Mouse (Mus musculus): Measurements from ENCODE around the gene Unc13b.
"Not testable (repeated sequence)": the region's sequence is repeated elsewhere in the genome, so short reads cannot be mapped to it uniquely, and the experiment has no call there.

The Unc13b gene

GRCm38 (mm10) chr4:43091183-43091582, 32.4 kb downstream of the Unc13b start:
- no peak for DNase-seq (ENCODE audit: low spot score)

- DNase-seq (ENCODE audit: low spot score): no peak
Observed at GRCm38 (mm10) chr4:43113491-43113890, 54.7 kb downstream of the Unc13b start.

DNA sequence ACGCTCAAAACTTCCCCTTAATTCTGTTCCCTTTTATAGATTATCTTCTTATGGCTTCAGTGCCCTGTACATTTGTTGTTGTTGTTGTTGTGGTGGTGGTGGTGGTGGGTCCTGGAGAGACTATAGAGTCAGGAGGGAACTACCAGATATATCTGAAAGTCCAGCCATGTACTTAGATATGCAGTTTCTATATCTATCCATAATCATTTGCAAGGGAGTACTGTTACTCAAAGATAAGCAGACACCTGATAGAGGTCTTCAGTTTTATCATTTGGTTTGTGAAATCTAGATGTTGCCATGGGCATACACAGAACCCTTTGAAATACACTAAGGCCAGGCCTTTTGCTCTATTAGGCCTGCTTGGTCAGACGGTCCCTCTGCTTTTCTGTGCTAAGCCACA, 55.8 kb downstream of the Unc13b start:
- DNase-seq (ENCODE audit: low spot score): no peak

DNA sequence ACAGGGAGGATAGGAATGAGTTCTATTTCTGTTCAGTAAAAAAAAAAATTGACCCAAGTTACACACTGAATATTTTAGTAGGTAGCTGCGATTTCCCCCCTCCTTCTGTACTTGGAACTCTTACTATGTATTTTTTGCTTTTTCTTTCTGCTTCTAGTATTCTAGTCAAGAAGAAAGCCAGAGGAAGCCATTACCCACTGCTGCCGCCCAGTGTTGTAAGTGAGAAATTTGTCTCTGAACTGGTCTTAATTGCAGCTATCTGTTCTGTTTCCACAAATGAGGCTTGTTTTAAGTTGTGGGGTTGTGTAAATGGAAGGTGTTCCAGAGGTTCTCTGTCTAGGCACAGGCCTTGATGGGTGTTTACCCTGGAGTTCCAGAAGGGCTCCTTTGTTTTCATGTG, 56.2 kb downstream of the Unc13b start:
- peak; percentile 11 for DNase-seq (ENCODE audit: low spot score)

DNA sequence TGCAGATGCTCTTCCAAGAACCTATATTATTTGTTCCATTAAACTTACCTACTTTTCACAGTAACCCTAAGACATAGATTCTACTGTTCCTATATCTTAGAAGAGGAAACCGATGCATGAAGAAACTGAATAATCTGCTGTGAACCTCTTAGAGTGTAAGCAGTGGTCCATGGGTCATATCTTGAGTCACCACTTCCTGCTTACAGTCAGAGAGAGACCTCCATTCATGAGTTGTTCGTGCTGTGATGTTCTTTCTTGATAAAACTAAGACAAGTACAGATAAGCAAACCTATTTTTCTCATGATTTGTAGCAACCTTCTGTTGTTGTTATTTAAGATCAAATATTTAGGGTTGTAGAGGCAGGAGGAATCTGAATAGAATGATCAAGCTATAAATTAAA, 57.5 kb downstream of the Unc13b start:
- DNase-seq (ENCODE audit: low spot score): no peak

- no peak for DNase-seq (ENCODE audit: low spot score)
Observed at GRCm38 (mm10) chr4:43129750-43130149, 71.0 kb downstream of the Unc13b start.

GRCm38 (mm10) chr4:43142610-43143009, 83.9 kb downstream of the Unc13b start:
- no peak for DNase-seq (ENCODE audit: low spot score)

GRCm38 (mm10) chr4:43152413-43152812, 93.7 kb downstream of the Unc13b start:
- DNase-seq (ENCODE audit: low spot score): not testable (repeated sequence)

DNA sequence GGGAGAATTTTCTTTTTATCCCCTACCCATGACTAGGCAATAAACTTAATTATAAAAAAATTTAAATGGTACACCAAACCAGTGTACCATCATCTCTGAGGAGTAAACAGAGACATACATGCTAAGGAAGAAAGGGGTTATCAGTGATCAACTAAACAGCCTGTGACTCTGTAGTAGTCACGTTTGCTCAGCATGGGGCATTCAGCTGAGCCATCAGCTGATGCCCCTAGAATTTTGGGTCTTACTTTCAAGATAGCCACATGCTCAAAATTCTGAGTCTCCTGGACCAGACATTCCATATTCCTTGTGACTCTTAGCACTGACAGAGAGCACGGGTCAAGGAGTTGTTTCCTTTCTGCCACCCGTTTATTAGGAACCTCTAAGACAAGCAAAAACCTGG, 101.3 kb downstream of the Unc13b start:
- DNase-seq (ENCODE audit: low spot score): no peak

DNA sequence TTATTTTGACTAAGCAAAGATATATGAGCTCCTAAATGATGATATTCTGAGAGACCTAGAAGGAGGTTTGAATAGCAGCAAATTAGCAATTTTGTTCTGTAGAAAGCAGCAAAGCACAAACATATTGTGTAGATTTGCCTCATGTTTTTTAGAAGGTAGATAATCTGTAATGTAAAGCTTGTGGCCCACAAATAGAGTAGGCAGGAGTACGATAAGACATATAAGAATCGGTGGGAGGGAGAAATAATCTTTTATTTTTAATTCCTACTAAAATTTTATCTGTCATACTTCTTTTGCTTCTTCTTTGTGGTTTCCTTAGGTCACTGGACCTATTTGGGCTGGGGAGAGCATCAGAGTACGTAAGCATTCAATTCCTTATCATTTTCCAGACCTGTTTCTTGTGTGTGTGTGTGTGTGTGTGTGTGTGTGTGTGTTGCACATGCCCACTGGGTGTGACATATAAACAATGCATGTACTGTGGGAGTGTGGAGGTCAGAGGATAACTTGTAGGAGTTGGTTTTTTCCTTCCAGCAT, 102.4 kb downstream of the Unc13b start:
- DNase-seq (ENCODE audit: low spot score): no peak

GRCm38 (mm10) chr4:43163205-43163604, 104.5 kb downstream of the Unc13b start:
- no peak for DNase-seq (ENCODE audit: low spot score)

- DNase-seq (ENCODE audit: low spot score): no peak
Observed at GRCm38 (mm10) chr4:43165403-43166005, 106.8 kb downstream of the Unc13b start.

DNA sequence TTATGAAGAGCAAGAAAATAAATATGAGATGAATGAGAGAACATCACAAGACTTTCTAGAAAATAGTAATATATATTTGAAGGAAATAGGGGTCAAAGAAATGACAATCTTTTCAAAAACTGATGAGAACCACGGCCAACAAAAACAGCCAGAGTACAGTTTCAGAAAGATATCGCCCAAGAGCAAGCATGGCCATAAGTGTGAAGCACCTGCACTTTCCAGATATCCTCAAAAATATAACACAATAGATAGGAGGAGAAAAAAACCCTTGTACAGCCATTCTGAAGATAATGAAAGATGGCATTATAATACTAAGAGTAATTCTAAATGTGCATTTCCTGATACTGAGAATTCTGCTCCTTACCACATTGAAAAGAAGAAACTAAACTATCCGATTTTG, 111.3 kb downstream of the Unc13b start:
- DNase-seq (ENCODE audit: low spot score): no peak

GRCm38 (mm10) chr4:43177126-43177525, 118.4 kb downstream of the Unc13b start:
- no peak for DNase-seq (ENCODE audit: low spot score)

DNA sequence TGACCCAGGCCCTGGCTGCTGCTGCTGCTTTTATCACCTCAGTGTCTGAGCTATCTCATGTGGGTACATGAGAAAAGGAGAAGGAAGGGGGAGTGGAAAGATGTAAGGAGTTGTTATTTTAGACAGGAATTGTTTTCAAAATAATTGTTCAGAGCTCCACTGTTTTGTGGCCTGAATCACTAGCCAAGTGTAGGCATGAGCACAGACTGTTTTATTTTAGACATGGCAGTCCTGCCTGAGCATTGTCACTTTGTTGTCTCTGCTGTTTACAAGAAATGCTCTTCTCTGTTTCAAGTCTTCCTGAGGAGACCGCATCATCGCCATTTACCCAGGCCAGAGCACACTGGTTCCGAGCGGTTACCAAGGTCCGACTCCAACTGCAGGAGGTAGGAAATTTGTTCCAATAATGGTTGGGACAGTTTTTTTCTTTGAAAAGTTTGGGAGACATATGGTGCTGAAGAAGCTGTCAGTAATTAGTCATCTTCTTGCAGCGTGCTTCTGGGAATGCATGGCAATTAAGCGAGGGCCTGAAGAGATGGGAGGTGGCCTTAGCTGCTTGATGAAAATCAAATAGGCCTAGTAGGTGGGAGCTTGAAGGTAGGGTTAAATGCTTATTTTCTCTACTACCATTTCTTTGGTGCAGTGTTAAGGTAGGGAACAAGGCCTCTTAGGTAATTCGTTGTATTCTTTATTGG, 123.9 kb downstream of the Unc13b start:
- DNase-seq (ENCODE audit: low spot score): no peak

DNA sequence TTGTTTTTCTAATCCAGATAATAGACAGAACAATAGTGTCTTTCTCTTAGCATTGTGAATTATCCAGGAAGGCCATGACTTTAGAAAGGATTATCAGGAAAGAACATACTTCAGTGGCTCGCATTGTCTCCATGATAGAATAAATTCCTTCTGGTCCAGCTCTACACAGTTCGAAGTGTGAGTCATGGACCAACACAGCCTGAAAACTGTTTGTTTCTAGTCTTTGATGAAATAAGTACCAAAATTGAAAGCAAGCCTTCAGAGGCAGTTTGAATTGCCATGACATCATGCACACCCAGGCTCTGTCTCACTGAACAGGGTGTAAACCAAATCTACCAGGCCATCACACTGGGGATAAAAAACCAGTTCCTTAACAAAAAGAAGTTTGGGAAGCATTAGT, 128.7 kb downstream of the Unc13b start:
- DNase-seq (ENCODE audit: low spot score): no peak

DNA sequence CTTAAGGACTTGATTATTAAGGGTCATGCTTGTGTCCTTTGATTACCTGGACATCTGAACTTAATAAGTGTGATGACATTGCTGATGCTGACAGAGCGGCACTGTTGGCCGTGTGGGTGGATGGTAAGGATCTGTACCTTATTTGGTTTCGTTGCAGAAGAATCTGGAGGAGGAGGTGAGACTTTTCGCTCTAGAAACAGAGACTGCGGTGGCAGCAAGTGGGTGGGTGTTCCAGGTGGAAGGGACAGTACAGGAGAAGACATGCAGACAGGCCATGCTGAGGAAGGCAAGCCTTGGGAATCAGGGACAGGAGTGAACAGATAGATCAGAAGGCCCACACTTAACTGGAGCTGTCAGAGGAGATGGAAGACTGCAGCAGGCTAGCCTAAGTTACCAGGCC, 130.6 kb downstream of the Unc13b start:
- no peak for DNase-seq (ENCODE audit: low spot score)

DNA sequence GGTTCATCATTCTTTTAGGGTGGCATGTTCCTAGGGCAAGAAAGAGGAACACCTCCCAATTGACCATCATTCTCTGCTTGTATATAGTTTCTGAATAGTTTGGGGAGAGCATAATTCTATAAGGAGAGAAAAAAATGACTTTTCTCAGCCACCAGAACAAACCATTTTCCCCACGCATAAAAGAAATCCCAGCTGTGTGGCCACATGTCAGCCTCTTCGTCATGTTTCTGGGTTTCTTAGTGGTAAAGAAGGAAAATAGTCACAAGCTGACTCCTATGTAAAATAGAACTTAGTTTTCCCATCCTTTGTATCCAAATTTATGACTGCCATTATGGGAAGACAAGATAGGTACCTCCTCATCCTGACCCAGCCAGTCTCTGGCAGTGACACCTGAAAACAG, 146.2 kb downstream of the Unc13b start:
- no peak for DNase-seq (ENCODE audit: low spot score)

GRCm38 (mm10) chr4:43205571-43205970, 146.8 kb downstream of the Unc13b start:
- no peak for DNase-seq (ENCODE audit: low spot score)

GRCm38 (mm10) chr4:43206989-43207388, 148.2 kb downstream of the Unc13b start:
- no peak for DNase-seq (ENCODE audit: low spot score)

GRCm38 (mm10) chr4:43209081-43209579, 150.4 kb downstream of the Unc13b start:
- DNase-seq (ENCODE audit: low spot score): no peak

GRCm38 (mm10) chr4:43209673-43210072, 150.9 kb downstream of the Unc13b start:
- no peak for DNase-seq (ENCODE audit: low spot score)

DNA sequence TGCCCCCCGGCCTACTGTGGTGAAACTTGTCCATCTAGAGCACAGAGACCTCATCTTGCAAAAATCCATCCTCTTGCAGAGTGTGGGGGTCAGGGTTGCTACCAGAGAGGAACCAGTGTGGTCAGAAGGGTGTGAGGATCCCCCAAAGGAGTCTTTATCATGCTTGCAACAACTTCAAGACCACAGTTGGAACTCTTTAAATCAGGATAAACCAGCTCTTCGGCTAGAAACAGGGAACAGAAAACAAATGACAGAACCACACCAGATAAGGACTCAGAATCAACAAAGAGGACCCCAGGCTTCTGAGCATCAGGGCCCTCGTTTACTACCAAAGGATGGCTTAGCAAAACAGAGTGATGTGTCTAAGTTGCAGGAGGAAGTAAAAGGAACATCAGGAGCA, 157.7 kb downstream of the Unc13b start:
- DNase-seq (ENCODE audit: low spot score): no peak

GRCm38 (mm10) chr4:43217997-43218396, 159.2 kb downstream of the Unc13b start:
- DNase-seq (ENCODE audit: low spot score): no peak

All from testis, postnatal 14 days (tissue).